Mouse (Mus musculus) heart, embryonic 14.5 days (tissue): ENCODE results near the gene Tdpoz2. TPM values are rescaled to one million over a fixed set of nuclear protein-coding genes. Genes with fewer than 3 reads are reported as not detected.
"Not testable (repeated sequence)": the region's sequence is repeated elsewhere in the genome, so short reads cannot be mapped to it uniquely, and the experiment has no call there.

Source experiments
- ATAC-seq: fragments of 200-750 bp; cut with Nextera tagmentation; 2 replicates; pipeline ENCODE4 v1.8.0; 2017; ENCODE audit warnings: low read depth, moderate TSS enrichment; ENCODE audit not compliant: insufficient number of reproducible peaks, insufficient read depth, low FRiP score
- H3K27ac ChIP-seq, 2 experiments: fragments of 200-500 bp in 1 of 2; fragments of 300-500 bp in 1 of 2; sonication (generic) in 1 of 2; replicated peaks in 1 of 2; 2 replicates each; pipeline ENCODE4 v1.5.1; 2012 to 2014; ENCODE audit warnings: low read depth in 2 of 2, low read length in 2 of 2, control low read depth in 1 of 2, mild to moderate bottlenecking in 1 of 2, mixed read lengths in 1 of 2; ENCODE audit not compliant: control insufficient read depth in 1 of 2, insufficient read depth in 1 of 2
- H3K27me3 ChIP-seq: fragments of 300-500 bp; sonication (generic); 2 replicates; pipeline ENCODE4 v1.6.1; 2014; ENCODE audit warnings: mild to moderate bottlenecking, low read length, control low read depth; ENCODE audit not compliant: control insufficient read depth, insufficient read depth
- H3K36me3 ChIP-seq: fragments of 300-500 bp; sonication (generic); 2 replicates; pipeline ENCODE4 v1.6.1; 2014; ENCODE audit warnings: mild to moderate bottlenecking, control low read depth, low read length, mixed read lengths; ENCODE audit not compliant: control insufficient read depth, insufficient read depth
- H3K4me1 ChIP-seq, 2 experiments: fragments of 200-500 bp in 1 of 2; fragments of 300-500 bp in 1 of 2; sonication (generic) in 1 of 2; 2 replicates each; pipeline ENCODE4 v1.6.1; 2012 to 2014; ENCODE audit warnings: low read length in 2 of 2, control low read depth in 1 of 2, mixed read lengths in 1 of 2; ENCODE audit not compliant: control insufficient read depth in 2 of 2, insufficient read depth in 2 of 2
- H3K4me2 ChIP-seq: fragments of 300-500 bp; sonication (generic); 2 replicates; pipeline ENCODE4 v1.6.1; 2014; ENCODE audit warnings: mild to moderate bottlenecking, low read length
- H3K4me3 ChIP-seq, 2 experiments: fragments of 200-500 bp in 1 of 2; fragments of 300-500 bp in 1 of 2; sonication (generic) in 1 of 2; 2 replicates each; pipeline ENCODE4 v1.5.1; 2012 to 2014; ENCODE audit warnings: low read length in 2 of 2, mild to moderate bottlenecking in 2 of 2, control low read depth in 1 of 2, low read depth in 1 of 2, moderate library complexity in 1 of 2; ENCODE audit not compliant: control insufficient read depth in 1 of 2, insufficient read depth in 1 of 2
- H3K9ac ChIP-seq: fragments of 300-500 bp; sonication (generic); 2 replicates; pipeline ENCODE4 v1.6.1; 2014; ENCODE audit warnings: mild to moderate bottlenecking, low read length
- H3K9me3 ChIP-seq: fragments of 300-500 bp; sonication (generic); 2 replicates; pipeline ENCODE4 v1.6.1; 2016; ENCODE audit warnings: low read length, control low read depth; ENCODE audit not compliant: control insufficient read depth
- WGBS: fragments of 180-500 bp; shearing (Covaris S2); extraction: QIAGEN DNeasy Blood & Tissue Kit; methylation state at CpG from one replicate; pipeline ENCODE4 v1.1.7; 2014; 5-methylcytosine and 5-hydroxymethylcytosine counted together
- polyA plus RNA-seq: library from polyadenylated mRNA; unstranded; fragments of >200 nt; fragmentation: Nextera tagmentation; extraction: Ambion mirVana; gene quantifications from 2 replicates; pipeline ENCODE4 v1.2.1, GENCODE M21; 2014

Gene Tdpoz2
- polyA plus RNA-seq: not detected in 2 replicates

GRCm38 (mm10) chr3:93652586-93652985 lies at the start of gene Tdpoz2:
Tdpoz2 (minus strand) TSS chr3:93652686.
- 69% methylated on average over 3 of the region's 3 CpGs for WGBS
- ATAC-seq: no peak

DNA sequence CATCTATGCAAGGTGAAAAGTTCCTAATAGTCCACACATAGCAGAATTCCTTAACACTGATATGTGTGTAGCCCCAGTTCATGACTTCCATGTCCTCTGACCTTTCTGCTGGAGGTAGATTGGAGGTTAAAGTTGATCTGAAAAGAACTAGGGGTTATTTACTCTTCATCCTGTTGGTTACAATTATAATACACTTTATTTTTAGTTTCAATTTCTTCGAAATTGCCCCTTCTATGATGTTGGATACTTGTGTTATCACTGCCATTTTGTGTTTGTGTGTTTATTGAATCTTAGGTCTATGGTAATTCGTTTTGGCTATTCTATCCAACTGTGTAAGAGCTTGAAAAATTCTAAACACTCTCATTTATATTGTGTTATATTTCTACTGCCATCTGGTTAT lies 40.5 kb upstream of the Tdpoz2 start, which contains the start of gene Gm37596:
Gene Gm37596, minus strand, starts transcription at position 101 of the 400 bp plus-strand sequence.
- H3K9me3 ChIP-seq, H3K36me3 ChIP-seq, H3K4me1 ChIP-seq, ATAC-seq, H3K9ac ChIP-seq, H3K27ac ChIP-seq, H3K4me2 ChIP-seq, H3K27me3 ChIP-seq, H3K4me3 ChIP-seq: not testable (repeated sequence)
- 67% methylated on average over 1 of the region's 2 CpGs for WGBS

More at GRCm38 (mm10) chr3:93652586-93652985, at the start of gene Tdpoz2:
- Histone ChIP-seq H3K27me3 (no peaks in the 10 kb centered on the region), H3K4me3 (no peak within 1 kb of the TSS), H3K4me2 (no peak within 1 kb of the TSS), H3K4me1 (no peaks in the 10 kb centered on the region), H3K27ac (no peak within 1 kb of the TSS), H3K9me3 (no peaks in the 10 kb centered on the region), H3K36me3 (no peaks in the 10 kb centered on the region), H3K9ac (no peak within 1 kb of the TSS)

- not testable (repeated sequence) for H3K36me3 ChIP-seq, H3K9me3 ChIP-seq, H3K27me3 ChIP-seq, H3K4me1 ChIP-seq, H3K9ac ChIP-seq, H3K4me3 ChIP-seq, H3K27ac ChIP-seq, ATAC-seq, H3K4me2 ChIP-seq
- 74% methylated on average over 2 of the region's 4 CpGs for WGBS
Observed at GRCm38 (mm10) chr3:93676210-93676609, 23.7 kb upstream of the Tdpoz2 start, which contains the start of gene Tdpoz1. Tdpoz1 (minus strand) TSS chr3:93676310.

DNA sequence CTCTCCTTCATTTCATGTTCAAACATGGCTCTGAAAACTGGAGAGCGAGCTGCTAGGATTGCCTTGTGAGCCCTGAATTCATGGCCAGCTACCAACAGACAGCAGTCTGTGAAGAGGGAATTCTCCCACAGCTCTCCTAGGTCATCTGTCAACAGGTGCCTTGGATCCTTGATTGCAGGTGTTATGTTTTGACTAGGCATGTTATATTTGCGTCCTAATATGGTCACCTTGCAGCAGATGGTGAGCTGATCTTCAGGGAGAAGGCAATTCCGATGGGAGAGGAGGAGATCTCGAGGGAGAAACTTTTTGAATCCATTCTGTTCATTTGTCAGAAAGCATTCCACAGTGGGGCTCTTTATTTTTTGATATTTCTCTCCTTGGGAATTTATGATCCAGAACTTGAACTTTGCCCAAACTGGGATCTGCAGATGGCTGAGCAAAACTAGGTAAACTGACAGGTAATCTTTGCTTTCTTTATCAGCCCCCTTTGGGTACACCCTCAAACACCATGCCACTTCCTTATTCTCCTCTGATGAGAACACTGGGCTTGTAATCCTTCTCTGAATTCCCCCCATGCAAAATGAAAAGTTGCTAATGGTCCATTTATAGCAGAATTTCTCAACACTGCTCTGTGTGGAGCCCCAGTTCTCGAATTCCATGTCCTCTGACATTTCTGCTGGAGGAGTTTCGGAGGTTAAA lies 18.5 kb upstream of the Tdpoz2 start:
- not testable (repeated sequence) for ATAC-seq, H3K4me3 ChIP-seq, H3K9ac ChIP-seq, H3K4me1 ChIP-seq, H3K36me3 ChIP-seq, H3K27ac ChIP-seq, H3K9me3 ChIP-seq, H3K4me2 ChIP-seq, H3K27me3 ChIP-seq
- WGBS: 74% methylated on average over 4 of the region's 6 CpGs

- WGBS: 61% methylated on average over 1 of the region's 1 CpGs
- Histone ChIP-seq H3K4me2 (no peak overlapping the region), H3K9ac (no peak overlapping the region), H3K4me1 (no peaks in the 10 kb centered on the region), H3K4me3 (no peak overlapping the region), H3K36me3 (no peaks in the 10 kb centered on the region), H3K9me3 (no peaks in the 10 kb centered on the region), H3K27me3 (no peaks in the 10 kb centered on the region), H3K27ac (no peak overlapping the region)
- ATAC-seq: no peak
Observed at GRCm38 (mm10) chr3:93654260-93654659, 1.8 kb upstream of the Tdpoz2 start.

GRCm38 (mm10) chr3:93630917-93631714 lies 21.4 kb downstream of the Tdpoz2 start:
- WGBS: 53% methylated on average over 4 of the region's 4 CpGs
- H3K27ac ChIP-seq, ATAC-seq, H3K27me3 ChIP-seq, H3K4me1 ChIP-seq, H3K9ac ChIP-seq, H3K9me3 ChIP-seq, H3K4me2 ChIP-seq, H3K36me3 ChIP-seq, H3K4me3 ChIP-seq: not testable (repeated sequence)

DNA sequence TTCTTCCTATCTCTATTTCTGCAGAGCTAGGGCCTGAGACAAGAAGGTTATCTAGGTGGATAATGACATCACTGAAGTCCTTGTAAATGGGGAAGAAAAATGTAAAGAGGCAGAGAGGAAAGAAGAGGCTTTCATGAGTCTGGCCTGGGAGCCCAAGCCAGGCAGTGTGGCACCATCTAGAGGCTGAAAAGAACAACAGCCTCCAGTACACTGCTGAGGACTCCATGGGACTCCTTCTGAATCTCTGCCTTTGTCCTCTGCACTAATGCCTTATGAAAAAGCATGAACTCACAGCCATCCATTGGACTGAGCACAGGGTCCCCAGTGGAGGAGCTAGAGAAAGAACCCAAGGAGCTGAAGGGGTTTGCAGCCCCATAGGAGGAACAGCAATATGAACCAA lies 43.5 kb downstream of the Tdpoz2 start:
- H3K9me3 ChIP-seq, H3K27ac ChIP-seq, H3K36me3 ChIP-seq, H3K4me3 ChIP-seq, H3K4me1 ChIP-seq, H3K27me3 ChIP-seq, H3K9ac ChIP-seq, H3K4me2 ChIP-seq, ATAC-seq: not testable (repeated sequence)
